Mouse (Mus musculus): Measurements from ENCODE around the gene Tff3.

The Tff3 gene

GRCm38 (mm10) chr17:31119429-31119828 lies 10.0 kb downstream of the Tff3 start:
- DNase-seq, result peak; percentile 56 to 71

DNA sequence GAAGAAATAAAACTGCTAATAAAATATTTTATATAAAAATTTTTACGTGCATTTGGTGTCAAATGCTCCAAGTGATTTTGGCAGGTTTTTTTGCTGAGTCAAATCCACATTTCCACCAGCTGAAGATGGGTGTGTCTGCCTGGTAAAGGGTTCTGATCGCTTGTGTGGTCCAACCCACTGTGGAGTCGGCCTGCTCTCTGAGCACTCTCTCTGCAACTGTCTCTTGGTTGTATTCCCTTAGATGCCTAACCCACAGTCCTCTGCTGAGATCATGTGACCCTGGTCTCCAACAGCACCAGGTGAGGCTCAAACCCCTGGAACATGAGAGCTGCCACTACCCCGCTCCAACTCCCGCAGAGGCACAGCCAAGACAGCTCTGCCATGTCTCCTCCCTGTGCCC lies 11.5 kb downstream of the Tff3 start:
- DNase-seq, result no peak

- no peak for DNase-seq
Observed at GRCm38 (mm10) chr17:31116063-31116462, 13.4 kb downstream of the Tff3 start.

DNA sequence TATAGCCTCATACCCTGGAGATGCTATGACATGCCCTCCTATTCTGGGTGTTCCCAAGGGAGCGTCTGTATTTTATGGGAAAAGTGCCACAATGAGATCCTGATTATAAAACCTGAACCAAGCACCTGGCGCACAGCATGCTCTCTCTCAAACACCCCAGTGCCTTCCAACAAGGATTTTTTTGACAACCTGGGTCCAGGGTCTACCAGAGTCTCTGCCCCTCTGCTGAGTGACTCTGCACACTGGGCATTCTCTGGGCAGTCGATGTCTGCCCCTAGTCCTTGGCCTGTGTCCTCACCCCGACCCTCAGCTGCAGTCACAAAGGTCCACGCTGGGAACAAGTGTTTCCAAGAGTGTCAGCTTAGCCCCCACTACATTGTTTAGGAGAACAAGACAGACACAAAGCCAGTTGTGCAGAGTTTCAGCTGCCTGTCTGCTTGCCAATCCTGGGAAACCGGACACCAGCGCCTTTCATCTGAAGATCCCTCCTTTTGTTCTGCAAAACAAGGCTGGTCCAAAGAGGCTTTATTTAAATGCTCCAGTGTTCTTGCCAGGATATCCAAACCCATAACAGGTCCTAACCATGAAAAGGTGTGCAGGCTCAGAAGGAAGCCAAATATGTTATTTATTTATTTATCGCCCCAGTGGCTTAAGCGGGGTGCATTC lies 16.1 kb downstream of the Tff3 start:
- no peak for DNase-seq

DNA sequence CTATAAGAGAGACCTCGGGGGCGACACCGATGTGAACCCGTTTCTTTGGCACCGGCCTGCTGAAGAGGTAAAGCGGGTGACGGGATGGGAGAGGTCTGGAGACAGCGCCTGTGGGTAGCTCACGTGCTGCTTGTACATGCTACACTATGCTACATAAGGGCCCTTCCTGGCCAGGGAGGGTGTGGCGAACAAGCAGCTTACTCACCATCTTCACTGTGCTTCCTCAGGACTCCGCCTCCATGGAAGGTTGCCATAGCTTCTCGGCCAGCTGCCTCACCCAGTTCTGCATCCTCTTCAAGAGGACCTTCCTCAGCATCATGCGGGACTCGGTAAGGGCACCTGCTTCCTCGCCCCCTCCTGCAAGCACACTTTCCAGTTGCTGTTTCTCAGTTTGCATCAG lies 21.1 kb downstream of the Tff3 start:
- no peak for DNase-seq

DNA sequence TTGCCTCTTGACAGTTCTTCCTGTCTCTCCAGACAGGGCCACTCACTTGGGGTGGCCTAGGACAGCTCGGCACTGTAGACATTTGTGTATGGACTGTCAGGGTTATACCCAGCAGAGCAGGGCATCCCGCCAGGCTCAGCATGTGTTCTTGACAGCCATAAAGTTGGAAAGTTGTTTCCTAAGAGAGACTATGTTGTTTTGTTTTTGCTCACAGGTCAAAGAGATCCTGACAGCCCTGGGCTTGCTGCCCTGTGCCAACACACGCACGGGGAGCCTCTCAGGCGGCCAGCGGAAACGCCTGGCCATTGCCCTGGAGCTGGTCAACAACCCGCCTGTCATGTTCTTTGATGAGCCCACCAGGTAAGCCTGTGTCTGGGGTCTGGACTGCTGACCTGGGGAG lies 25.6 kb downstream of the Tff3 start:
- DNase-seq, result no peak

- DNase-seq, result no peak
Observed at GRCm38 (mm10) chr17:31103007-31103570, 26.4 kb downstream of the Tff3 start.

DNA sequence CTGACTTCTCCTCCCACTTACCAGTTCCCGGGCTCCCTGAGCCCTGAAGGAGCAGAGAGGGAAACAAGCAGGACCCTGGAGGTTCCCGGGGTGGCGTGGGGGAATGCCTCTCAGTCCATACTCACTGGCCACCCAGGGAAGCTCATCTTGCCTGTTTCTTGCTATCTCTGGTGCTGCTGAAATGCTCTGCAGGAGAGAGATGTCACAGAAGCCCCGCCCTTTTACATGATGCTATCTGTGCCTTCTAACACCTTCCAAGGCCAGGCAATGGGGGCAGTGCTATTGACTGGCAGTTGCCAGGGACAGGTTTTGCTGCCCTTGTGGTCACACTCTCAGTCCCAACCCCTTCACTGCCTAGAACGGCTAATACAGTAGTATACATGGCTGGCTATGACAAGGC lies 30.7 kb downstream of the Tff3 start:
- DNase-seq, result no peak

- DNase-seq, result no peak
Observed at GRCm38 (mm10) chr17:31096893-31097292, 32.6 kb downstream of the Tff3 start.

GRCm38 (mm10) chr17:31095570-31095969 lies 33.9 kb downstream of the Tff3 start:
- DNase-seq, result no peak

DNA sequence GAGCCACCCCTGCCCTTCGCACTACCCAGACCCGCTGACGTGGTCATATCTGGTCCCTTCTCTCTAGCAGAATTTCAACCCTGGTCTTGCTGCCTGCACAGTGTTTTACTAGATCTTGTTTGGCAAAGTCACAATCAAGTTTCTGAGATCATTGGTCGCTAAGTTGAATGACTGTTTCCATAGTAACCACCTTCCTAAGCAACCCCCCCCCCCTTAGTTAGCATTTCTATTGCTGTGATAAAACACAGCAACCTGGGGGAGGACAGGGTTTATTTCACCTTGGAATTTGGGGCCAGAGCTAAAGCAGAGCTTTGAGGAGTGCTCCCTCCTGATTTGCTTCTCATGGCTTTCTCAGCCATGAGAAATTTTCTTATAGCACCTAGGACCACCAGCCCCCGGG lies 34.7 kb downstream of the Tff3 start:
- DNase-seq, result no peak

- DNase-seq, result no peak
Observed at GRCm38 (mm10) chr17:31091023-31091735, 38.3 kb downstream of the Tff3 start.

DNA sequence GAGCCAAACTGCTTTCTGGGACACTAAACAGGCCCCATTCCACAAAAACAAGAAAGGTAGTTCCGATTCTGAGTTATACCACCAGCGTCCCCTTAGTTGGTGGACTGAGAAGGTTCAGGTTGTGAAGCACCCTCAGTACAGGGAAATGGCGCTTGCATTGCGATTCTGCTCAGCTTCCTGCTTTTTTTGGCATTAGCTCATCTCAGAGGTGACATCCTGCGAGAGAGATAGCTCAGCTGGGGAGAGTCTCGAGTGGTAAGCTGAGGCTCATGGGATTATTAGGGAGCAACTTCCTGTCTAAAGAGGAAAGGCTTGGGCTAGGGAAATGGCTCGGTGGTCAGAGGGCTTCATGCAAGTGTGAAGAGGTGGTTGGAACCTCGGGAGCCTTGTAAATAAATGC lies 39.6 kb downstream of the Tff3 start:
- DNase-seq, result no peak

GRCm38 (mm10) chr17:31088711-31089110 lies 40.7 kb downstream of the Tff3 start:
- no peak for DNase-seq

DNA sequence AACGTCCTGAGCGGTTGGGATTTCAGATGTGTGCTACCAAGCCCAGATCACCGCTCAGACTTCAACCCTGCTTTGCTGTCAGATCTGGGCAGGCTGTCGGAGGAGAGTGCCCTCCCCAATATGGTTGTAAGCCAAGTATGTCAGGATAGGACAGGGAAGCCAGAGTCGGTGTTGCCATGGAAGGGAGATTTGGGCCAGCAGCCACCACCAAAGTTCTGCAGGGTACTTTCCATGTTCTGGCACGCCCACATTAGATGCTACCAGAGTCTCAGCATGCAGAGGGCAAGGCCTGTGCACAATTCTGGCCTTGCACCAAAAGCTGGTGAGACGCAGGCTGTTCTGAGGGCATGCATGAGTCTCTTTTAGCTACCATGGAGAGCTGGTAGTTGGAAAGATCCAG lies 43.2 kb downstream of the Tff3 start:
- DNase-seq, result no peak

- DNase-seq, result no peak
Observed at GRCm38 (mm10) chr17:31085519-31085918, 43.9 kb downstream of the Tff3 start.

GRCm38 (mm10) chr17:31082296-31083078 lies 47.0 kb downstream of the Tff3 start:
- no peak for DNase-seq

DNA sequence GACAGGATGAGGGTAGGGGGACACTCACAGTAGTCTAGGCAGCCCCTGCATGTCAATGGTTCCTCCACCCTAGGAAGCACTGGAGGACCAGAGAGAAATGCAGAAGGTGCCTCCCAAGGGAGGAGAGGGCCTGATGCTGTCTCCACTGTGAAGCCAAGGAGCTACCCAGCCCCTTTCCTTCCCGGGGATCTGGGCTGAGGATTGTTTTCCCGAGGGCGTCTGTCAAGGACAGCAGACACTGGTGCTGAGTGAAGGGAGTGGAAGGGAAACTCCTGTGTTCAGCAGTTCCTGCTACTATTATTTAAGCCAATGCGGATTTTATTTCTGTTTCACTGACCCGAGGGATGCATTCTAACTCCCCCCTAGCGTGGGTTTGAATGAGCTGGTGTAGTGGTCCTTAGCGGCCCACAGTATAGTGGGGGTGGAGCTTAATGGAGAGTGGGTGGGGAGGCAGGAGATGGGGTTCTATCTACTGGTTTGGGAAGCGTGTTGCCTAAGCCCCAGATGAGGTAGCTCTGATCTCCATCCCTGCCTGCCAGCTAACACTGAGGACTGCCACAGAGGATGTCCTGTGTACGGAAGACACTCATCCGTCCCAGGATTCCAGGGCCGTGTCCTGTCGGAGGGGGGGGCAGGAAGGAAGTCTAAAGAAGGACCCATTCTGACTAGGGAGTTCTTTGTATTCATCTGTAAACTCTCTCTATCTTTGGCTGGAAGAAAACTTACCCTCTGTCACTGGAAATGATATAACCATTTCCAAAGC lies 50.2 kb downstream of the Tff3 start:
- no peak for DNase-seq

DNA sequence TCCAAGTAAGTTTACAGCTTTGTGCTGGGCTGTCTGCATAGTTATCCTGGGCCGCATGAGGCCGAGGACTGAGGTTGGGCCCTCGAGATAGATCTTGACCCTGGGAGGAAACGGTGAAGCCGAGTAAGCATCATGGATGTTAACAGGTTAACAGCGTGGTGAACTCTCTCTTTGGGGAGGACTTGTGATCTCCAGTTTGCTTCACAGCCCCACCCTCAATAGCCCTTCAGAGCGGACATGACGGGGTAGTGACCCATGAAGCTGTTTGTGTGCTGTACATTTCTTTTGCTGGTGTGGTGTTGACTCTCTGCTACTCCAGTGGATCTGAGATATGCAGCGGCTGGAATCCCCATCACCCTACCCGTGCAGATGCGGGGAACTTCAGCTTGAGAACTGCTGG lies 50.9 kb downstream of the Tff3 start:
- no peak for DNase-seq

DNA sequence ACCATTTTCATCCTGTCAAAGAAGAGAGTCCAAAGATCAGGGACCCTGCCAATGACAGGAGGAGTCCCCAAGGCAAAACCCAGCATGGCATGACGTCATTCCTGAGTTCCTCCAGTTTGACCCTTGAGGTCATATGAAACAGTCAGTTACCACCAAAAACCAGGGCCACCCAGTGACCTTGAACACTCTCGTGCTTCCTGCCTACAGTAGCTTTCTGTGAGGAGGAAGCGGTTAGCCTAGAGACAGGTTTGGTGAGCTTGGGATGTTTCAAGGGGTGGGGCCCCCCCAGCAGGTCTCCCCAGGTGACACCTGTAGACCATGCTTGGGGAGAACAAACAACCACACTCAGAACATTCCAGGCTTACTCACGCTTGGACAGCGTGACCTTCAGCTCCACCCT lies 51.9 kb downstream of the Tff3 start:
- peak; percentile 40 to 75 for DNase-seq

DNA sequence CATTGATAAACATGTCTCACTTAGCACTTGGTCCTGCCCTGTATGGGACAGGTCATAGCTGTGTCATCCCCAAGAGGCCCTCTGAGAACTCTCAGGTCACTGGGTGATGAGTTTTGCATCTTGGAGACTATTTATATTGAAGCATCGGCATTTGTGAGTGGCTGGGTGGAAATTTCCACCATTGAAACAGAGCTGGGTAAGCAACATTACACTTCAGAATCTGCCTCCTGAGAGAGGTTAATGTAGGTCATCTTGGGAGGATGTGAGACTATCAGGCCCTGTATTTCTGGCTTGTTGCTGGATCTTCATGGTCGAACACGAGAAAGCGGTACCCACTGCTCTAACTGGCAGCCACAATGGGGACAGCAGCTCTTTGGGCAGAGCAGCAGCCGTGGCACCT lies 54.0 kb downstream of the Tff3 start:
- no peak for DNase-seq
